Mouse (Mus musculus): Measurements from ENCODE around the gene Sox5.

- TF ChIP-seq CTCF (conservative IDR thresholded peaks at IDR 0.05 in 1 of 2, IDR thresholded peaks at IDR 0.05 in 1 of 2; ENCODE audit: low read depth in 2 of 2, low read length in 2 of 2): no peak
- no peak for TF ChIP-seq POLR2AphosphoS2 (IDR thresholded peaks at IDR 0.05; ENCODE audit: low read depth, low read length)
- no peak for TF ChIP-seq TBP (conservative IDR thresholded peaks at IDR 0.05; ENCODE audit: low read depth, low read length)
- TF ChIP-seq GABPA (IDR thresholded peaks at IDR 0.05; ENCODE audit: insufficient replicate concordance, low read depth, low read length): no peak
- no peak for TF ChIP-seq USF1 (IDR thresholded peaks at IDR 0.05; ENCODE audit: low read depth, low read length)
- TF ChIP-seq MYC (IDR thresholded peaks at IDR 0.05; ENCODE audit: low read depth, low read length): no peak
- no peak for TF ChIP-seq MXI1 (IDR thresholded peaks at IDR 0.05; ENCODE audit: low read depth, low read length)
- TF ChIP-seq SMC3 (IDR thresholded peaks at IDR 0.05; ENCODE audit: low read depth, low read length): no peak
- TF ChIP-seq ETS1 (conservative IDR thresholded peaks at IDR 0.05; ENCODE audit: low read depth, low read length): no peak
- no peak for TF ChIP-seq MAFK (IDR thresholded peaks at IDR 0.05; ENCODE audit: insufficient replicate concordance, low read length)
- no peak for TF ChIP-seq MAX (IDR thresholded peaks at IDR 0.05; ENCODE audit: low read length)
Measured at GRCm38 (mm10) chr6:144309171-144309570, 472.6 kb downstream of the Sox5 start.

Data from CH12.LX (cell line).